Mouse (Mus musculus) heart, adult 2 months (tissue): Measurements from ENCODE around the gene Smpd2. TPM values are rescaled to one million over a fixed set of nuclear protein-coding genes. Genes with fewer than 3 reads are reported as not detected.

Experiments
- DNase-seq, 2 experiments: peaks; one replicate each; pipeline ENCODE4 v3.0.0; 2021
- H3K27ac ChIP-seq: fragments of 200-600 bp; 2 replicates; pipeline ENCODE4 v1.8.1; 2022
- H3K27me3 ChIP-seq: fragments of 200-500 bp; 2 replicates; pipeline ENCODE4 v1.6.1; 2012; ENCODE audit warnings: mild to moderate bottlenecking, low read length, inconsistent platforms, mixed read lengths; ENCODE audit not compliant: control insufficient read depth, insufficient read depth
- H3K36me3 ChIP-seq: fragments of 200-500 bp; 2 replicates; pipeline ENCODE4 v1.6.1; 2012; ENCODE audit warnings: low read length, inconsistent platforms; ENCODE audit not compliant: control insufficient read depth, insufficient read depth
- H3K4me1 ChIP-seq: fragments of 200-500 bp; 2 replicates; pipeline ENCODE4 v1.6.1; 2011; ENCODE audit warnings: low read length; ENCODE audit not compliant: control insufficient read depth, insufficient read depth
- H3K4me3 ChIP-seq: fragments of 200-600 bp; 2 replicates; pipeline ENCODE4 v1.8.1; 2022
- H3K79me2 ChIP-seq: fragments of 200-500 bp; replicated peaks from 2 replicates; pipeline ENCODE4 v1.6.1; 2012; ENCODE audit warnings: mild to moderate bottlenecking, inconsistent platforms, low read length, moderate library complexity, mixed read lengths; ENCODE audit not compliant: control insufficient read depth, insufficient read depth
- H3K9ac ChIP-seq: fragments of 200-500 bp; 2 replicates; pipeline ENCODE4 v1.6.1; 2012; ENCODE audit warnings: low read depth, mild to moderate bottlenecking, control low read depth, inconsistent platforms, low read length, mixed read lengths
- CTCF ChIP-seq: fragments of 200-600 bp; IDR thresholded peaks from 2 replicates; pipeline ENCODE4 v1.8.1; 2022; ENCODE audit warnings: antibody characterized with exemption, mild to moderate bottlenecking, moderate library complexity
- EP300 ChIP-seq: fragments of 200-500 bp; IDR thresholded peaks from 2 replicates; pipeline ENCODE4 v1.6.1; 2011; ENCODE audit warnings: low read depth, low read length, control low read depth; ENCODE audit not compliant: insufficient read depth
- POLR2A ChIP-seq: fragments of 200-500 bp; IDR thresholded peaks from 2 replicates; pipeline ENCODE4 v1.6.1; 2011; ENCODE audit warnings: mild to moderate bottlenecking, low read depth, low read length, control low read depth; ENCODE audit not compliant: insufficient read depth
- WGBS: fragments of 180-500 bp; shearing (Covaris S2); methylation state at CpG from one replicate; pipeline ENCODE4 v1.1.7; 2018; 5-methylcytosine and 5-hydroxymethylcytosine counted together
- intact Hi-C: fragments of 180-260 bp; cut with DNase I; formaldehyde crosslinking; loops from one replicate; pipeline ENCODE4 v1.15.1; 2025
- polyA plus RNA-seq: library from polyadenylated mRNA; depleted of rRNA; stranded (reverse); fragments of >200 nt; gene quantifications from 2 replicates; pipeline ENCODE4 v1.2.3, GENCODE M21; 2012
- total RNA-seq, 2 experiments: library from RNA; stranded (reverse); gene quantifications; 2 replicates each; pipeline ENCODE4 v1.2.3; 2021

Smpd2 gene
- total and polyA plus RNA-seq, 3 experiments: 31.8 to 60.8 (median 36.2) TPM

GRCm38 (mm10) chr10:41486506-41487170 lies 3.5 kb downstream of the Smpd2 start:
- H3K27ac ChIP-seq: no peak overlapping the region
- 75% methylated on average over 14 of the region's 14 CpGs for WGBS
- DNase-seq: no peak

GRCm38 (mm10) chr10:41485778-41486177 lies 4.4 kb downstream of the Smpd2 start:
- intact Hi-C loops: no loop called here
- no peaks in the 10 kb centered on the region for H3K36me3 ChIP-seq
- H3K79me2 ChIP-seq: no peaks in the 10 kb centered on the region; the same call in 1 of the 2 replicates
- no peaks in the 10 kb centered on the region for H3K27me3 ChIP-seq
- no peak overlapping the region for H3K27ac ChIP-seq
- H3K4me3 ChIP-seq: no peak overlapping the region
- H3K9ac ChIP-seq: no peak overlapping the region
- TF ChIP-seq POLR2A (no peak), EP300 (no peak), CTCF (no peak)
- H3K4me1 ChIP-seq: peaks cover 7% of the 10 kb centered on the region
- 93% methylated on average over 16 of the region's 16 CpGs for WGBS
- no peak for DNase-seq

More at GRCm38 (mm10) chr10:41486506-41487170, 3.5 kb downstream of the Smpd2 start:
- Histone ChIP-seq H3K36me3 (no peaks in the 10 kb centered on the region), H3K79me2 (no peaks in the 10 kb centered on the region; the same call in 1 of the 2 replicates), H3K27me3 (no peaks in the 10 kb centered on the region), H3K4me1 (peaks cover 7% of the 10 kb centered on the region), H3K9ac (no peak overlapping the region), H3K4me3 (no peak overlapping the region)
- TF ChIP-seq POLR2A: no peak
- no peak for TF ChIP-seq EP300
- TF ChIP-seq CTCF: no peak
- intact Hi-C loops: no loop called here

GRCm38 (mm10) chr10:41482446-41482845 lies 7.7 kb downstream of the Smpd2 start:
- H3K4me3 ChIP-seq: no peak overlapping the region
- TF ChIP-seq POLR2A (no peak), EP300 (no peak), CTCF (no peak)
- intact Hi-C loops: no loop called here
- no peak for DNase-seq
- H3K36me3 ChIP-seq: no peaks in the 10 kb centered on the region
- no peaks in the 10 kb centered on the region for H3K4me1 ChIP-seq
- WGBS: 88% methylated on average over 7 of the region's 7 CpGs
- H3K79me2 ChIP-seq: no peaks in the 10 kb centered on the region; the same call in 1 of the 2 replicates
- no peaks in the 10 kb centered on the region for H3K27me3 ChIP-seq
- no peak overlapping the region for H3K9ac ChIP-seq
- no peak overlapping the region for H3K27ac ChIP-seq

- H3K27me3 ChIP-seq: no peaks in the 10 kb centered on the region
- intact Hi-C loops: no loop called here
- H3K79me2 ChIP-seq: no peaks in the 10 kb centered on the region; the same call in 1 of the 2 replicates
- H3K4me1 ChIP-seq: peaks cover 2% of the 10 kb centered on the region
- no peak overlapping the region for H3K9ac ChIP-seq
- H3K4me3 ChIP-seq: no peak overlapping the region
- no peak for DNase-seq
- H3K36me3 ChIP-seq: no peaks in the 10 kb centered on the region
- no peak overlapping the region for H3K27ac ChIP-seq
- WGBS: 65% methylated on average over 33 of the region's 33 CpGs
- TF ChIP-seq EP300 (no peak), POLR2A (no peak), CTCF (no peak)
These were observed 9.0 kb downstream of the Smpd2 start for GRCm38 (mm10) chr10:41480938-41481880.

GRCm38 (mm10) chr10:41479961-41480360 lies 10.2 kb downstream of the Smpd2 start:
- no peaks in the 10 kb centered on the region for H3K27me3 ChIP-seq
- H3K79me2 ChIP-seq: no peaks in the 10 kb centered on the region
- no peak overlapping the region for H3K27ac ChIP-seq
- no peak for TF ChIP-seq POLR2A
- TF ChIP-seq CTCF: no peak
- TF ChIP-seq EP300: no peak
- no peak for DNase-seq
- H3K9ac ChIP-seq: no peak overlapping the region
- H3K4me3 ChIP-seq: no peak overlapping the region
- H3K4me1 ChIP-seq: peaks cover 9% of the 10 kb centered on the region
- WGBS: 89% methylated on average over 3 of the region's 3 CpGs
- H3K36me3 ChIP-seq: peaks cover under 1% of the 10 kb centered on the region; the same call in 1 of the 2 replicates
- intact Hi-C loops: no loop called here
